Mouse (Mus musculus) frontal cortex, postnatal 14 days (tissue): ENCODE measurements at regions not wholly inside any gene's neighbourhood (a gene's known extent, or its start where the extent isn't known, plus 50 kb on each side); places are given as distances from the start of the nearest gene placed in this dataset.

ENCODE experiments used
- DNase-seq, 2 experiments: peaks; one replicate each; pipeline ENCODE4 v3.0.0; 2022; ENCODE audit warnings: low spot score in 2 of 2

- no peak for DNase-seq
Measured at GRCm38 (mm10) chr10:121150668-121151067, 116.9 kb downstream of the Wif1 start.

DNA sequence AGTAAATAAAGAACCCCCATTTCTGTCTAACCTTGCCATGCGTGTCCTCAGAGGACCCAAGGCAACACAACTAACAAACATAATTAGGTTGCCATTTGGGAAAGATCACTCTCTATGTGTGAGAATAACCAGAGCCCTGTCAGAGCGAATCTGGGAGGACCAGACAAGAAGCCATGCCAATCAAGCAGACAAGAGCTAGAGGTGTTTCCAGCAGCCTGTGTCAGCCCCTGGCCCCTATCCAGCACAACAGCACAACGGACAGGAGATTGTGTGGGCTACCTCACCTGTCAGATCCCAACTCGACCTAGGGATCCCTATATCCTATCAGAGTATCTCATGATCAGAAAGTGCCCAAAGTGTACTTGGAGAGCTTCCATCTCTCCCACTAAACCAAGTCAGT, 119.9 kb downstream of the Wif1 start:
- DNase-seq, result no peak

GRCm38 (mm10) chr10:121160499-121160898, 126.7 kb downstream of the Wif1 start:
- DNase-seq, result no peak

DNA sequence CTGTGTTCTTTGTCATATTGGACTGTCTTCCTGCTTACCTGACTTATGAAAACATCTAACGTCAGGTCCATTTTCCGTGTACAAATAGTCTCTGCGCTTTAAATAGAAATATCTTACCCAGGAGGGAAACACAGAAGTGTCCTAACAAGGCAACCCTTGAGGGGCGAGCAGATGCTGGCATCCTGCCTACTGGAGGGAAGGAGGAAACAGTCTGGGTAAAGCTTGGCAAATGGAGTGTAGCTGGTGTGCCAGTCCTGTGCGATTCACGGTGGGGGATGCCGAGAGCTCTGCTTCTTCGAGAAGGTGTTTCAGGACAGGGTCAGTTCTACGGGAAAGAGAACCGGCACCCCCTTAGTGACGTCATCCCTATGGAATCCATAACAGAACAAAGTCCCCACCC, 127.4 kb downstream of the Wif1 start:
- DNase-seq, result peak in 1 of 2 experiments; percentile 4

DNA sequence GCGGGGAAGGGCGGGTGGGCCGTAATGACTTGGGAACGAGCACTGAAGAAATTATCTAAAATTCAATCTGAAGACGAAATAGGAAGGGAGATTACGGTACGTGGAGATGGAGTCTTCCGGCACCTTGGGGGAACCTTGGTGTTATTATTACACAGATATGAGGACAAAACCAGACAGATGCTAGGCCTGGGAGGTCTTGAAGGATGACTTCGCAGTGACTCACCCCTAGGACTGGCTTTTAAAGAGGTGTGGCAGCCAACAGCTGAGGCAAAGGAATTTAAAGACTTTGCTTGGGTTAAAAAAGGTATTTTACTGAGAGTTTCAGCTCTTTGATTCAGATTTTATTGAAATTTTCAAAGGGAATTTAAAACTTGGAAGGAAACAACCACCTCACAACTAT, 140.3 kb downstream of the Wif1 start:
- no peak for DNase-seq

DNA sequence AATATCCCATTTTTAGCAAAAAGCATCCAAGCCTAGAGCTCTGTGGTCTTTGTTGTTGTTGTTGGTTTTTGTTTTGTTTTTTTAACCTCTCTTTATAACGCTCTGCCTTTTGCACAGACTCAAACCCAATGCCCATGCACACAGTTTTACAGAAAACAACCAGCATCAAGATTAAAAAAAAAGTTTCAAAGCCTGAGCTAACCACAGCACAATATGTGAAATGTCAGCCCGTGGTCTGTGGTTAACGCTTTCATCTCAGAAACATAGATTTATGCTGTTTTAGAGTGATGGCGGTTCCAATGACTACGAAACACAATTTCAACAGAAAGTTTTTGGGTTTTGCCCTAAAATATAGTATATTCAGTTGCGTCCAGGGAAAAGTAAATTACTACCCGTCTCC, 155.4 kb downstream of the Wif1 start:
- DNase-seq, result no peak

DNA sequence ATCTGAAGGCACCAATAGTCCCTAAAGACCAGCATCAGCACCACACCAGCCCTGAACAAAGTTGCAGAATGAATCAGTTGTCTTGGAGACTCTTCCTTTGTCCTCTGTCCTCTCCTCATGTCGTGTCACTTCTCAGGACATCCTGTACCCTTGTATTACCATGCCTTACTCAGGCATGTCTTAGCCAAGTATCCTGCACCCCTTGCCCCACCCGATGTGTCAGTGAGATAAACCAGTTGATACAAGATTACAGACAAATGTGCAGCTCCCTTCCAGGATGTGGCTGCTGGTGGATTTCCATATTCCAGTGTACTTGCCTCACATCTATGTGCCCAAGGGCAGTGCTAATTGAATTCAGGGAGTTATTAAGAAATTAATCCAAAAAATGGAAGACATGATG, 151.8 kb downstream of the Tbc1d30 start:
- no peak for DNase-seq

DNA sequence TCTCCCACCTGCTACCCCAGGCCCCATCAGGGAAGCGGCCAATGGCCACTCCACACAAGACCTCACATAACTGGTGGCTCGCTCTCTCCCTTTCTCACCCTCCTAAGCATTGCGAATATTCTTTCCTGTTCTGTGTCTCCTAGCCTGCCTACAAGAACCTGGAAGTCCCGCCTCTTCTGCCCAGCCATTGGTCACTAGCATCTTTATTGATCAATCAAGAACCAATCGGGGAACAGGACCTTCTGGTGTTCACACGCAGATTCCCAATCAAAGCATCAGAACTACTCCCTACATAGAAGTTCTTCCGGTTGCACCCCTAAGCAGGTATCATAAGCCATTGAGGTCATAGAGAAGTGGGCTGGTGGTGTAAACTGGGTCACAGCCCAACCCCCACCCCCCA, 148.5 kb downstream of the Tbc1d30 start:
- DNase-seq, result no peak

- DNase-seq, result no peak
Measured at GRCm38 (mm10) chr10:121205551-121205950, 145.5 kb downstream of the Tbc1d30 start.

- peak; percentile 48 to 58 for DNase-seq
Measured at GRCm38 (mm10) chr10:121206002-121206742, 144.9 kb downstream of the Tbc1d30 start.

DNA sequence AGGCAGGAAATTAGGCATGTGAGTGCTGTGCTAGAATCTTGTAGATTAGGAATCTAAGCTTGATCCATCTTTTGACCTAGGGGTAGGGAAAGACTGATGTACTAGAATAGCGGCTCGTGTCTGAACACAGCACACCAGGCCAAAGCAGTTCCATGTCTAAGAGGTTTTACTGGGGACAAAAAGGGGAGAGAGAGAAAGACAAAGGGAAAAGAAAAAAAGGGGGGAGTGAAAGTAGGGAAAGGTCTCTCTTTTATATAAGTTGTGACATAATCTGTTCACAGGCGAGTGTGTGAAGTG, 144.4 kb downstream of the Tbc1d30 start:
- no peak for DNase-seq
